ENCODE assay signal across 9 mouse cellular contexts in genomic region chr19:45229378-45230135, GRCm38 (mm10). TPM values are rescaled to one million over a fixed set of nuclear protein-coding genes. Genes with fewer than 3 reads are reported as not detected.
DNase-seq lines count a peak whose midpoint lies in the region; ATAC-seq and TF ChIP-seq lines count a peak whose summit lies in the region.
"Had no signal": no experiment of that assay in that cellular context is flagged by ENCODE, and none has a peak within 500 bp of the region (broad histone marks: within the 10 kb centered on the region; RNA-seq: fewer than 3 reads in every experiment).

No protein-coding gene starts in this region.

- peak overlapping the region; percentile 98 for H3K27ac ChIP-seq in gastrocnemius, adult 2 months
- no peak overlapping the region for H3K27ac ChIP-seq in MEL (ENCODE audit: control insufficient read depth, low read depth, low read length)
- no peak overlapping the region for H3K27ac ChIP-seq in heart, postnatal 0 days (ENCODE audit: low read depth)
- H3K27ac ChIP-seq in liver, embryonic 16.5 days (ENCODE audit: low read length), result no peak overlapping the region

- TF ChIP-seq POLR2A in MEL (IDR thresholded peaks at IDR 0.05; ENCODE audit: control insufficient read depth in 1 of 2, insufficient read depth in 1 of 2, low read depth in 1 of 2, low read length in 2 of 2, poor library complexity in 1 of 2), result no peak

- H3K4me2 ChIP-seq in heart, postnatal 0 days (ENCODE audit: low read depth, low read length), result peak overlapping the region; percentile 55
- peak overlapping the region; percentile 46 for H3K4me2 ChIP-seq in liver, embryonic 16.5 days (ENCODE audit: low read depth, low read length)

- H3K9ac ChIP-seq in MEL (ENCODE audit: control insufficient read depth, low read depth, low read length, poor library complexity, severe bottlenecking), result peak overlapping the region; percentile 65
- no peak overlapping the region for H3K9ac ChIP-seq in heart, postnatal 0 days (replicated peaks; ENCODE audit: low read depth, low read length)
- H3K9ac ChIP-seq in liver, embryonic 16.5 days (ENCODE audit: low read depth, low read length), result no peak overlapping the region

- H3K9me3 ChIP-seq in MEL (replicated peaks; ENCODE audit: insufficient read depth, low read length), result no peaks in the 10 kb centered on the region
- no peaks in the 10 kb centered on the region for H3K9me3 ChIP-seq in heart, postnatal 0 days (replicated peaks; ENCODE audit: control insufficient read depth, low read length)
- no peaks in the 10 kb centered on the region for H3K9me3 ChIP-seq in liver, embryonic 16.5 days (replicated peaks; ENCODE audit: control insufficient read depth, low read length)

- H3K79me2 ChIP-seq in MEL (ENCODE audit: control insufficient read depth, insufficient read depth, low read length, poor library complexity), result no peaks in the 10 kb centered on the region

- no peak; the same call in 1 of the 2 replicates for ATAC-seq in heart, postnatal 0 days (ENCODE audit: insufficient read depth, low read depth)
- no peak for ATAC-seq in liver, embryonic 16.5 days (ENCODE audit: low read depth)

- no peaks in the 10 kb centered on the region for H3K27me3 ChIP-seq in MEL (ENCODE audit: control insufficient read depth in 1 of 2, insufficient read depth in 2 of 2, low read length in 2 of 2)
- peaks cover 99% of the 10 kb centered on the region for H3K27me3 ChIP-seq in heart, postnatal 0 days (ENCODE audit: control insufficient read depth, insufficient read depth, low read length)
- peaks cover 100% of the 10 kb centered on the region for H3K27me3 ChIP-seq in liver, embryonic 16.5 days (ENCODE audit: control insufficient read depth, insufficient read depth, low read depth, low read length)

- DNase-seq in gastrocnemius, adult 2 months, result peak; percentile 73
- DNase-seq in gastrocnemius, postnatal 4 days (ENCODE audit: low spot score in 2 of 2), result no peak
- DNase-seq in MEL (ENCODE audit: low read depth, low spot score), result peak; percentile 69
- DNase-seq in heart, postnatal 0 days (ENCODE audit: low spot score), result no peak
- no peak for DNase-seq in right cerebral cortex, postnatal 25 days
- no peak for DNase-seq in adrenal gland, postnatal 14 days
- DNase-seq in right cerebral cortex, adult 18-20 months, result no peak

- no peak for TF ChIP-seq CTCF in gastrocnemius, adult 2 months (IDR thresholded peaks at IDR 0.05)
- no peak for TF ChIP-seq CTCF in MEL (IDR thresholded peaks at IDR 0.05 in 2 of 3, conservative IDR thresholded peaks at IDR 0.05 in 1 of 3; ENCODE audit: control insufficient read depth in 1 of 3, insufficient read depth in 1 of 3, low read depth in 2 of 3, low read length in 3 of 3, poor library complexity in 1 of 3, severe bottlenecking in 1 of 3)
- TF ChIP-seq CTCF in heart, postnatal 0 days (IDR thresholded peaks at IDR 0.05; ENCODE audit: low read depth), result no peak

- H3K4me3 ChIP-seq in gastrocnemius, adult 2 months, result peak overlapping the region; percentile 88
- H3K4me3 ChIP-seq in MEL (ENCODE audit: control insufficient read depth in 1 of 2, insufficient read depth in 1 of 2, low read depth in 2 of 2, low read length in 2 of 2), result peak overlapping the region; percentile 65 to 86
- H3K4me3 ChIP-seq in heart, postnatal 0 days (ENCODE audit: low read depth, low read length), result peak overlapping the region; percentile 43
- peak overlapping the region; percentile 38 for H3K4me3 ChIP-seq in liver, embryonic 16.5 days (ENCODE audit: low read depth, low read length)

- intact Hi-C loops in gastrocnemius, adult 2 months (cut with DNase I), result no loop called here

- no peak for TF ChIP-seq EP300 in MEL (IDR thresholded peaks at IDR 0.05; ENCODE audit: low read depth in 1 of 2, low read length in 2 of 2)
- no peak for TF ChIP-seq EP300 in heart, postnatal 0 days (IDR thresholded peaks at IDR 0.05; ENCODE audit: low read depth)

- H3K36me3 ChIP-seq in MEL (ENCODE audit: control insufficient read depth in 1 of 2, insufficient read depth in 2 of 2, low read length in 2 of 2), result no peaks in the 10 kb centered on the region
- H3K36me3 ChIP-seq in heart, postnatal 0 days (replicated peaks; ENCODE audit: control insufficient read depth, insufficient read depth, low read length), result no peaks in the 10 kb centered on the region
- no peaks in the 10 kb centered on the region for H3K36me3 ChIP-seq in liver, embryonic 16.5 days (ENCODE audit: control insufficient read depth, insufficient read depth)

- no peaks in the 10 kb centered on the region for H3K4me1 ChIP-seq in MEL (ENCODE audit: control insufficient read depth in 1 of 2, insufficient read depth in 2 of 2, low read length in 2 of 2)
- no peaks in the 10 kb centered on the region; the same call in 1 of the 2 replicates for H3K4me1 ChIP-seq in heart, postnatal 0 days (ENCODE audit: control insufficient read depth, insufficient read depth)
- H3K4me1 ChIP-seq in liver, embryonic 16.5 days (ENCODE audit: control insufficient read depth, low read depth, low read length), result peaks cover 3% of the 10 kb centered on the region

- TF ChIP-seq RAD21 in MEL (IDR thresholded peaks at IDR 0.05; ENCODE audit: low read depth, low read length), result no peak

- WGBS in heart, postnatal 0 days, result 2% methylated on average over 33 of the region's 33 CpGs
- WGBS in liver, embryonic 16.5 days (ENCODE audit: insufficient replicate concordance), result under 1% methylated on average over 33 of the region's 33 CpGs

TF ChIP-seq in MEL, 35 proteins besides CTCF, POLR2A, EP300 and RAD21:
- TF ChIP-seq HCFC1 (IDR thresholded peaks at IDR 0.05; ENCODE audit: low read depth, low read length) (0 out of 2 replicates have a peak, but pooled peaks have one; percentile 25), ELF1 (IDR thresholded peaks at IDR 0.05; ENCODE audit: low read depth, low read length) (0 out of 2 replicates have a peak, but pooled peaks have one; percentile 31), CHD2 (IDR thresholded peaks at IDR 0.05; ENCODE audit: low read length) (no peak), SIN3A (IDR thresholded peaks at IDR 0.05; ENCODE audit: low read length) (0 out of 2 replicates have a peak, but pooled peaks have one; percentile 34), MXI1 (IDR thresholded peaks at IDR 0.05; ENCODE audit: low read depth, low read length) (peak; percentile 46; the same call in 1 of the 2 replicates), UBTF (IDR thresholded peaks at IDR 0.05; ENCODE audit: borderline replicate concordance, insufficient read depth, low read depth, low read length) (peak; percentile 98), MAX (IDR thresholded peaks at IDR 0.05; ENCODE audit: low read length) (no peak), TCF12 (IDR thresholded peaks at IDR 0.05; ENCODE audit: low read depth, low read length) (peak; percentile 14; the same call in 1 of the 2 replicates)

RNA-seq across cellular contexts. Expression of gene Lbx1, which starts 6.1 kb away (rescaled TPM):
- 10 to 100 TPM; 46.0 to 66.8 TPM for total RNA-seq in gastrocnemius, adult 2 months (2021)
- total RNA-seq in gastrocnemius, postnatal 4 days (2021), result 10 to 100 TPM; 24.2 to 26.0 TPM
- total RNA-seq in MEL (2012; rRNA removed), result not detected in 2 replicates
- polyA plus RNA-seq in MEL (2012; ENCODE audit: insufficient read depth in 1 of 2, insufficient read length in 2 of 2, low read depth in 1 of 2, low replicate concordance in 2 of 2, missing spikeins in 1 of 2), result not detected
- not detected in 2 replicates for total RNA-seq in heart, postnatal 0 days (2014; rRNA removed; ENCODE audit: low replicate concordance)
- polyA plus RNA-seq in heart, postnatal 0 days (2015; fragmentation: Nextera tagmentation; extraction: Ambion mirVana), result not detected in 2 replicates
- not detected in 2 replicates for polyA plus RNA-seq in liver, embryonic 16.5 days (2015; fragmentation: Nextera tagmentation; extraction: Ambion mirVana)
- total RNA-seq in adrenal gland, postnatal 14 days (2021), result not detected in 2 replicates
- total RNA-seq: neutrophil, adult 5-6 weeks had no signal

Comparison
In these comparisons a context has a peak if more than half of its experiments do, and no peak if none do; other contexts are left out.
1. DNase-seq: peak in gastrocnemius, adult 2 months (single experiment) and MEL (single experiment); none in gastrocnemius, postnatal 4 days (0 of 2), heart, postnatal 0 days (single experiment), right cerebral cortex, postnatal 25 days (single experiment), adrenal gland, postnatal 14 days (single experiment) and right cerebral cortex, adult 18-20 months (single experiment).
2. H3K4me3 ChIP-seq: peak in every context shown above with its lines; median percentile 88 in gastrocnemius, adult 2 months; 76 in MEL; 43 in heart, postnatal 0 days; 38 in liver, embryonic 16.5 days.
3. RNA of gene Lbx1, which starts 6.1 kb away (total RNA-seq): 46.0 to 66.8 TPM in gastrocnemius, adult 2 months and 24.2 to 26.0 TPM in gastrocnemius, postnatal 4 days; not detected in MEL, not detected in heart, postnatal 0 days and not detected in adrenal gland, postnatal 14 days; every median in the first group is over 10 times any median in the second.